Mouse (Mus musculus): ENCODE data around the gene Crybb1. TPM values are rescaled to one million over a fixed set of nuclear protein-coding genes. Genes with fewer than 3 reads are reported as not detected.

The Crybb1 gene
- total RNA-seq, 2 experiments from 2014 or later = 7.7 to 9.9 TPM

- DNase-seq (ENCODE audit: low spot score in 2 of 2) = no peak
- intact Hi-C loops (cut with DNase I) = no loop called here
These were observed 19.8 kb upstream of the Crybb1 start for GRCm38 (mm10) chr5:112235806-112236205.

- intact Hi-C loops (cut with DNase I) = no loop called here
- DNase-seq (ENCODE audit: low spot score in 2 of 2) = no peak
These were observed 19.0 kb upstream of the Crybb1 start for GRCm38 (mm10) chr5:112236631-112237030.

GRCm38 (mm10) chr5:112237439-112237838 lies 18.2 kb upstream of the Crybb1 start:
- intact Hi-C loops (cut with DNase I) = no loop called here

GRCm38 (mm10) chr5:112237866-112238570 lies 17.6 kb upstream of the Crybb1 start:
- intact Hi-C loops (cut with DNase I) = no loop called here

More at GRCm38 (mm10) chr5:112237439-112237838, 18.2 kb upstream of the Crybb1 start:
- DNase-seq (ENCODE audit: low spot score in 2 of 2) = no peak

GRCm38 (mm10) chr5:112238781-112239482 lies 16.7 kb upstream of the Crybb1 start:
- intact Hi-C loops (cut with DNase I) = no loop called here
- no peak for DNase-seq (ENCODE audit: low spot score in 2 of 2)

More at GRCm38 (mm10) chr5:112237866-112238570, 17.6 kb upstream of the Crybb1 start:
- DNase-seq (ENCODE audit: low spot score in 2 of 2) = no peak

- intact Hi-C loops (cut with DNase I) = loop anchor here (2.0 to 5.0 kb wide), 3 partner anchors 86 to 187 kb away; partner anchors contain the start of gene Tfip11
- peak; percentile 90 to 93 for DNase-seq (ENCODE audit: low spot score in 2 of 2)
These were observed 14.9 kb upstream of the Crybb1 start for GRCm38 (mm10) chr5:112240761-112241160.

GRCm38 (mm10) chr5:112241849-112242248 lies 13.8 kb upstream of the Crybb1 start:
- DNase-seq (ENCODE audit: low spot score in 2 of 2) = no peak
- intact Hi-C loops (cut with DNase I) = loop anchor here (2.0 to 5.0 kb wide), 3 partner anchors 85 to 185 kb away; partner anchors contain the start of gene Tfip11

GRCm38 (mm10) chr5:112242361-112242778 lies 13.2 kb upstream of the Crybb1 start:
- DNase-seq (ENCODE audit: low spot score in 2 of 2) = no peak
- intact Hi-C loops (cut with DNase I) = loop anchor here (5.0 kb wide), 1 partner anchor 185 kb away; no protein-coding TSS in a partner anchor

- intact Hi-C loops (cut with DNase I) = loop anchor here (5.0 kb wide), 1 partner anchor 184 kb away; no protein-coding TSS in a partner anchor
- DNase-seq (ENCODE audit: low spot score in 2 of 2) = no peak
These were observed 12.6 kb upstream of the Crybb1 start for GRCm38 (mm10) chr5:112243041-112243440.

GRCm38 (mm10) chr5:112243539-112244274 lies 11.9 kb upstream of the Crybb1 start:
- DNase-seq (ENCODE audit: low spot score in 2 of 2) = no peak
- intact Hi-C loops (cut with DNase I) = loop anchor here (5.0 kb wide), 1 partner anchor 184 kb away; no protein-coding TSS in a partner anchor

GRCm38 (mm10) chr5:112244275-112244562 lies 11.4 kb upstream of the Crybb1 start:
- intact Hi-C loops (cut with DNase I) = loop anchor here (5.0 kb wide), 1 partner anchor 183 kb away; no protein-coding TSS in a partner anchor
- DNase-seq (ENCODE audit: low spot score in 2 of 2) = no peak

GRCm38 (mm10) chr5:112244890-112245615 lies 10.6 kb upstream of the Crybb1 start:
- intact Hi-C loops (cut with DNase I) = loop anchor here (5.0 kb wide), 1 partner anchor 182 kb away; no protein-coding TSS in a partner anchor
- DNase-seq (ENCODE audit: low spot score in 2 of 2) = no peak

- intact Hi-C loops (cut with DNase I) = no loop called here
- DNase-seq (ENCODE audit: low spot score in 2 of 2) = no peak
These were observed 8.2 kb upstream of the Crybb1 start for GRCm38 (mm10) chr5:112247399-112247798.

- no peak for DNase-seq (ENCODE audit: low spot score in 2 of 2)
- intact Hi-C loops (cut with DNase I) = no loop called here
These were observed 6.5 kb upstream of the Crybb1 start for GRCm38 (mm10) chr5:112249106-112249505.

GRCm38 (mm10) chr5:112252400-112252799 lies 3.2 kb upstream of the Crybb1 start, which contains the start of gene Cryba4:
Cryba4 (minus strand) TSS chr5:112252518.
- intact Hi-C loops (cut with DNase I) = no loop called here
- no peak for DNase-seq (ENCODE audit: low spot score in 2 of 2)

GRCm38 (mm10) chr5:112253169-112253568 lies 2.4 kb upstream of the Crybb1 start:
- intact Hi-C loops (cut with DNase I) = no loop called here
- DNase-seq (ENCODE audit: low spot score in 2 of 2) = no peak

- peak; percentile 52 to 68 for DNase-seq (ENCODE audit: low spot score in 2 of 2)
- intact Hi-C loops (cut with DNase I) = no loop called here
These were observed 1.3 kb upstream of the Crybb1 start for GRCm38 (mm10) chr5:112254282-112254806.

GRCm38 (mm10) chr5:112256457-112256856 lies 842 bp downstream of the Crybb1 start:
- intact Hi-C loops (cut with DNase I) = no loop called here
- DNase-seq (ENCODE audit: low spot score in 2 of 2) = no peak

- no peak for DNase-seq (ENCODE audit: low spot score in 2 of 2)
- intact Hi-C loops (cut with DNase I) = no loop called here
These were observed 2.3 kb downstream of the Crybb1 start for GRCm38 (mm10) chr5:112257896-112258295.
